Mouse (Mus musculus) limb, embryonic 14.5 days (tissue): ENCODE measurements around the gene Prep. TPM values are rescaled to one million over a fixed set of nuclear protein-coding genes. Genes with fewer than 3 reads are reported as not detected.

Experiments
- ATAC-seq: fragments of 200-750 bp; cut with Nextera tagmentation; 2 replicates; pipeline ENCODE4 v1.8.0; 2017; ENCODE audit warnings: low read depth, moderate number of reproducible peaks, moderate TSS enrichment; ENCODE audit not compliant: low FRiP score
- DNase-seq: peaks from one replicate; pipeline ENCODE4 v3.0.0-alpha.2; 2015; ENCODE audit warnings: low spot score
- H3K27ac ChIP-seq: fragments of 300-500 bp; sonication (generic); replicated peaks from 2 replicates; pipeline ENCODE4 v1.5.1; 2014; ENCODE audit warnings: low read depth, mild to moderate bottlenecking, low read length, moderate library complexity, mixed read lengths
- H3K27me3 ChIP-seq: fragments of 300-500 bp; sonication (generic); 2 replicates; pipeline ENCODE4 v1.6.1; 2014; ENCODE audit warnings: low read length, mixed read lengths; ENCODE audit not compliant: control insufficient read depth, insufficient read depth
- H3K36me3 ChIP-seq: fragments of 300-500 bp; sonication (generic); 2 replicates; pipeline ENCODE4 v1.6.1; 2014; ENCODE audit warnings: mild to moderate bottlenecking, low read length, moderate library complexity, mixed read lengths; ENCODE audit not compliant: control insufficient read depth, insufficient read depth
- H3K4me1 ChIP-seq: fragments of 300-500 bp; sonication (generic); 2 replicates; pipeline ENCODE4 v1.6.1; 2014; ENCODE audit warnings: antibody characterized with exemption, low read length, mixed read lengths; ENCODE audit not compliant: control insufficient read depth, insufficient read depth
- H3K4me2 ChIP-seq: fragments of 300-500 bp; sonication (generic); replicated peaks from 2 replicates; pipeline ENCODE4 v1.6.1; 2014; ENCODE audit warnings: low read depth, mild to moderate bottlenecking, low read length, moderate library complexity; ENCODE audit not compliant: severe bottlenecking
- H3K4me3 ChIP-seq: fragments of 300-500 bp; sonication (generic); replicated peaks from 2 replicates; pipeline ENCODE4 v1.5.1; 2014; ENCODE audit warnings: low read length
- H3K9ac ChIP-seq: fragments of 300-500 bp; sonication (generic); 2 replicates; pipeline ENCODE4 v1.6.1; 2014; ENCODE audit warnings: mild to moderate bottlenecking, low read depth, low read length, moderate library complexity; ENCODE audit not compliant: severe bottlenecking
- H3K9me3 ChIP-seq: fragments of 300-500 bp; sonication (generic); 2 replicates; pipeline ENCODE4 v1.6.1; 2016; ENCODE audit warnings: low read length; ENCODE audit not compliant: control insufficient read depth
- POLR2A ChIP-seq: fragments of 200-500 bp; IDR thresholded peaks from 2 replicates; pipeline ENCODE4 v1.8.0; 2012; ENCODE audit warnings: inconsistent platforms, mild to moderate bottlenecking, moderate library complexity, borderline replicate concordance; ENCODE audit not compliant: insufficient read depth, insufficient read length; ENCODE audit errors: extremely low read depth
- WGBS: fragments of 180-500 bp; shearing (Covaris S2); extraction: QIAGEN DNeasy Blood & Tissue Kit; methylation state at CpG from one replicate; pipeline ENCODE4 v1.1.7; 2014; 5-methylcytosine and 5-hydroxymethylcytosine counted together
- microRNA-seq: library from miRNA; unstranded; fragments of <30 nt; microRNA quantifications from one replicate; pipeline ENCODE4, GENCODE M21; 2016
- polyA plus RNA-seq, 2 experiments: library from polyadenylated mRNA; depleted of rRNA in 1 of 2; stranded (reverse) in 1 of 2; unstranded in 1 of 2; fragments of >200 nt; fragmentation: Nextera tagmentation in 1 of 2; extraction: Ambion mirVana in 1 of 2; gene quantifications; 2 replicates each; pipeline versions ENCODE4 v1.2.1 to v1.2.3; 2012 to 2014

Prep gene
- polyA plus RNA-seq, 2 experiments, result 15.1 to 18.8 TPM

DNA sequence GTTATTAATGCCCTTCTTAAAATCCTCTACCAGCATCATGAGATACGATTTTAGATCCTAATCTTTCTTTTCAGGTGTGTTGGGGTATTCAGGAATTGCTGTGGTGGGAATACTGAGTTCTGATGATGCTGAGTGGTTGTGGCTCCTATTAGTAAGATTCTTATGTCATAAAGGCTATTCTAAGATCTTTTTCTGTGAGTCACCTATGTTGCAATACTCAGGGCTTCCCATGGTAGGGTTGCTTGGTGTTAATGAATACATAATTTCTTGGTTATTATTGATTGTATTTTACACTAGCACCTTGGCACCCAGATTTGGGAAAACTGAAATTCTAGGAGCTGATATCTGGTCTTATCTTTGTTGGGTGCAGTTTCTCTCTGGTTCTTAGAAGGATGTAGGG is 137.6 kb downstream of the Prep start:
- TF ChIP-seq POLR2A, result no peak
- no peak overlapping the region for H3K4me3 ChIP-seq
- no peaks in the 10 kb centered on the region for H3K9me3 ChIP-seq
- no peak overlapping the region for H3K4me2 ChIP-seq
- no peaks in the 10 kb centered on the region for H3K4me1 ChIP-seq
- 65% methylated on average over 1 of the region's 1 CpGs for WGBS
- ATAC-seq (no peak), DNase-seq (no peak)
- no peaks in the 10 kb centered on the region for H3K27me3 ChIP-seq
- no peak overlapping the region for H3K9ac ChIP-seq
- no peak overlapping the region for H3K27ac ChIP-seq
- no peaks in the 10 kb centered on the region for H3K36me3 ChIP-seq

DNA sequence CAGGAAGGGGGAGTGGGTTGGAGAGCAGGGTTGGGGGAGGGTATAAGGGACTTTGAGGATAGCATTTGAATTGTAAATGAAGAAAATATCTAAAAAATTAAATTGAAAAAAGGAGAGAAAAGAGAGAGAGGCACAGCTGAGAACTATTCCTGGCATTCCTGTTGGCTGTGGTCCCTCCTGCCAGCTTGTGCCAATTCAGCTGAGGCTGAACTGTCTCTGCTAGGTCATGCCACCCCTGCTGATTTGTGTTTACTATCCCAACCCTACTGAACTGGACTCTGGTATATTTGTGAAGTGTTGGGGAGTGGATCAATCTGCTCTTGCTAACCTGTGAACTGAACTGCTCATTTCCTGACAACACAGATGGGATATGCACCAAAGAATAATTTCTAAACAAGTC is 143.2 kb downstream of the Prep start:
- TF ChIP-seq POLR2A, result no peak
- Histone ChIP-seq H3K4me3 (no peak overlapping the region), H3K27ac (no peak overlapping the region), H3K27me3 (no peaks in the 10 kb centered on the region), H3K9me3 (no peaks in the 10 kb centered on the region), H3K4me2 (no peak overlapping the region), H3K4me1 (no peaks in the 10 kb centered on the region), H3K36me3 (no peaks in the 10 kb centered on the region), H3K9ac (no peak overlapping the region)
- ATAC-seq (no peak), DNase-seq (no peak)

DNA sequence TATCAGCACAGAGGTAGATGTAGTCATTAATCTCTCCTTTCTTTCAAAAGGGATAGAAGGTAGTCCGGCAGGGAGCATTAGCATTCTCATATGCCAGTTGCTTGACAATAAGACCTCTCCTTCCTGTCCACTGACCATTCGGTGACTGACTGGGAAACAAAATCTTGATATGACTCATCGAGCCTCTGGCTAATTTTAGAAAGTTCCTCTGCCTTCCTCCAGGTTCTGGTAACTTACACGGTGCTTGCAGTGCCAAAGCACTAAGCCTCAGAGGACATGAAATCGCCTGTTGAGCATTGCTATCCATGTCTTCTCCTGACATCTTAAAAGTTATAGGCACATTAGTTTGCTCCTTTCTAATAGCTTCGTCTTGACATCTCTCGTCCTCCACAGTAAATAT is 149.7 kb downstream of the Prep start:
- WGBS, result 84% methylated on average over 7 of the region's 7 CpGs
- ATAC-seq (no peak), DNase-seq (no peak)
- no peak for TF ChIP-seq POLR2A
- Histone ChIP-seq H3K4me3 (no peak overlapping the region), H3K4me2 (no peak overlapping the region), H3K36me3 (no peaks in the 10 kb centered on the region), H3K9me3 (no peaks in the 10 kb centered on the region), H3K27ac (no peak overlapping the region), H3K9ac (no peak overlapping the region), H3K4me1 (no peaks in the 10 kb centered on the region), H3K27me3 (no peaks in the 10 kb centered on the region)

Small RNA genes lying within 50 kb of the gene (microRNA-seq; reads per million reads assigned to microRNA genes)
- gene Gm23766, result not detected

Other genes starting within 250 kb of the Prep start
- 1.6 and 1.9 TPM in 2 replicates for gene Popdc3, start 110.9 kb downstream of the Prep start, polyA plus RNA-seq (2012; rRNA removed)
- 2.0 and 2.5 TPM in 2 replicates for gene Popdc3, start 110.9 kb downstream of the Prep start, polyA plus RNA-seq (2014; fragmentation: Nextera tagmentation; extraction: Ambion mirVana)